Mouse (Mus musculus): ENCODE data around the gene Slc35f6. TPM values are rescaled to one million over a fixed set of nuclear protein-coding genes. Genes with fewer than 3 reads are reported as not detected.

Slc35f6 gene
- polyA plus RNA-seq, 2 experiments: 10.1 to 10.2 TPM

GRCm38 (mm10) chr5:30638041-30638440, 9.7 kb upstream of the Slc35f6 start:
- Histone ChIP-seq H3K27me3 (ENCODE audit: control insufficient read depth, insufficient read depth, low read length) (no peaks in the 10 kb centered on the region), H3K27ac (no peak overlapping the region), H3K36me3 (replicated peaks; ENCODE audit: control insufficient read depth, insufficient read depth, low read depth) (no peaks in the 10 kb centered on the region), H3K4me2 (ENCODE audit: low read depth) (no peak overlapping the region), H3K9me3 (ENCODE audit: control insufficient read depth, low read length) (no peaks in the 10 kb centered on the region), H3K4me3 (ENCODE audit: insufficient read depth in 1 of 2, low read depth in 2 of 2, low read length in 2 of 2) (no peak overlapping the region), H3K9ac (replicated peaks) (no peak overlapping the region), H3K4me1 (replicated peaks; ENCODE audit: control insufficient read depth in 2 of 2, insufficient read depth in 2 of 2, low read length in 1 of 2) (no peaks in the 10 kb centered on the region; a peak in 1 of 4 replicates)
- DNase-seq (ENCODE audit: low read depth in 3 of 3, low spot score in 3 of 3) (peak; percentile 12 to 34 (median 33)), ATAC-seq (ENCODE audit: insufficient read depth) (no peak)
- peak; percentile 93 for TF ChIP-seq CTCF (IDR thresholded peaks at IDR 0.05; ENCODE audit: low read depth)
- TF ChIP-seq EP300 (IDR thresholded peaks at IDR 0.05; ENCODE audit: low read depth): no peak
- 3% methylated on average over 6 of the region's 6 CpGs for WGBS (ENCODE audit: insufficient replicate concordance)

DNA sequence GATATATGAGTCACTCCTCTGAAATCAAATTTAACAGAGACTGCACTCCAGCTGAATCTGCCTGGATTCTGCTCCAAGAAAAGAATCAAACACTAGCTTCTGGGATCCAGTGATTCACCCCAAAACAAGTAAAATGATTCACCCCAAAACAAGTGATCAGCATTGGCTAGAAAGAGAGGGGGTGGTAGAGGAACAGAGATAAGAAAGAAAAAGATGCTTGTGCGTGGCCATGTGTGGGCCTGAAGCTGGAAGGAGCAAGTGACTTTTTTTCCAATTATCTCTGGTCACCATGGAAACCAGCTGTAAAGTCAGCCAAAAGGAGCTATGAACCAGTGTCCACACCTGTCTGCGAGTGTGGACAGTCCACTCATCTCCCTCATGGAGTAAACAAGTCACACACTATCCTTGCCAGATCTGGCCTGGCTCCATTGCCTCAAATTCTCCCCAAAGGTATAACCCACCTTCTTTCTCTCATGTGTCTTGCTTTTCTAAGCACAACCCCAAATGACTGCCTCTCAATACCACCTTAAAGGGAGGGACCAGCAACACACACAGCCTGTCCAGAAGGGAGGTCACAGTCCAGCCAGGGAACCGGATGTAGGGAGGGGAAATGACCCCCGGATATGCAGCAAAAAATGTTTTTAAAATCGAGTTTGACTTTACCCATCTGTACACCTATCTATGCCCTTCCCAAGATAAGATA, 4.1 kb upstream of the Slc35f6 start:
- peaks cover 3 to 11% of the 10 kb centered on the region in 2 experiments for H3K4me1 ChIP-seq (replicated peaks; ENCODE audit: control insufficient read depth in 2 of 2, insufficient read depth in 2 of 2, low read length in 1 of 2)
- H3K27ac ChIP-seq: no peak overlapping the region
- TF ChIP-seq EP300 (IDR thresholded peaks at IDR 0.05; ENCODE audit: low read depth) (no peak), CTCF (IDR thresholded peaks at IDR 0.05; ENCODE audit: low read depth) (no peak)
- DNase-seq (ENCODE audit: low read depth in 3 of 3, low spot score in 3 of 3) (no peak), ATAC-seq (ENCODE audit: insufficient read depth) (no peak)
- no peaks in the 10 kb centered on the region for H3K27me3 ChIP-seq (ENCODE audit: control insufficient read depth, insufficient read depth, low read length)
- WGBS (ENCODE audit: insufficient replicate concordance): 40% methylated on average over 5 of the region's 5 CpGs
- H3K4me3 ChIP-seq (ENCODE audit: insufficient read depth in 1 of 2, low read depth in 2 of 2, low read length in 2 of 2): no peak overlapping the region
- no peak overlapping the region for H3K4me2 ChIP-seq (ENCODE audit: low read depth)
- no peaks in the 10 kb centered on the region for H3K9me3 ChIP-seq (ENCODE audit: control insufficient read depth, low read length)
- H3K36me3 ChIP-seq (replicated peaks; ENCODE audit: control insufficient read depth, insufficient read depth, low read depth): no peaks in the 10 kb centered on the region
- no peak overlapping the region for H3K9ac ChIP-seq (replicated peaks)

DNA sequence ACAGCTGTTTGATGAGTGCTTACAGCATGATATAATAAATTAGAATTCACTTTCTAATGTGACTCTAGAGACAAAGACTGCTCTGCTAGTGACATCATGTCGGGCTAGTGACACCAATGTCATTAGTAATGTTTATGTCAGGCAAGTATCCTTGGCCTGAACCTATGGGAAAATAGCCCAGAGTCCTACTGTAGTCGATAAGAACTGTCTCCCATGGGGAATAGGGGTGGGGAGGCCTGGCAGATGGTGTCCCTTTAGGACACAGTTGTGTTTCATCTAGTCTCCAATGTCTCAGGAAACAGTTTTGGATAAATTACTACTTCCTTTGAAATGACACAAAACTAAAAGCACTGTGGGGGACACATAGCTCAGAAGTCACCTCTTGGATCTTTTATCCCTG, 1.7 kb upstream of the Slc35f6 start:
- H3K27ac ChIP-seq: no peak overlapping the region
- H3K36me3 ChIP-seq (replicated peaks; ENCODE audit: control insufficient read depth, insufficient read depth, low read depth): no peaks in the 10 kb centered on the region
- H3K9ac ChIP-seq (replicated peaks): no peak overlapping the region
- DNase-seq (ENCODE audit: low read depth in 3 of 3, low spot score in 3 of 3): no peak
- no peak for ATAC-seq (ENCODE audit: insufficient read depth)
- no peaks in the 10 kb centered on the region for H3K9me3 ChIP-seq (ENCODE audit: control insufficient read depth, low read length)
- no peak overlapping the region for H3K4me2 ChIP-seq (ENCODE audit: low read depth)
- H3K27me3 ChIP-seq (ENCODE audit: control insufficient read depth, insufficient read depth, low read length): no peaks in the 10 kb centered on the region
- TF ChIP-seq EP300 (IDR thresholded peaks at IDR 0.05; ENCODE audit: low read depth) (no peak), CTCF (IDR thresholded peaks at IDR 0.05; ENCODE audit: low read depth) (no peak)
- WGBS (ENCODE audit: insufficient replicate concordance): 51% methylated on average over 2 of the region's 2 CpGs
- H3K4me1 ChIP-seq (replicated peaks; ENCODE audit: control insufficient read depth in 2 of 2, insufficient read depth in 2 of 2, low read length in 1 of 2): peaks cover 7 to 22% of the 10 kb centered on the region in 2 experiments
- H3K4me3 ChIP-seq (ENCODE audit: insufficient read depth in 1 of 2, low read depth in 2 of 2, low read length in 2 of 2): no peak overlapping the region

- ATAC-seq (ENCODE audit: insufficient read depth) (no peak), DNase-seq (ENCODE audit: low read depth in 3 of 3, low spot score in 3 of 3) (no peak)
- H3K27ac ChIP-seq: no peak overlapping the region
- H3K4me1 ChIP-seq (replicated peaks; ENCODE audit: control insufficient read depth in 2 of 2, insufficient read depth in 2 of 2, low read length in 1 of 2): peaks cover 7 to 22% of the 10 kb centered on the region in 2 experiments
- H3K4me3 ChIP-seq (ENCODE audit: insufficient read depth in 1 of 2, low read depth in 2 of 2, low read length in 2 of 2): peak overlapping the region; percentile 89 to 97
- TF ChIP-seq EP300 (IDR thresholded peaks at IDR 0.05; ENCODE audit: low read depth) (no peak), CTCF (IDR thresholded peaks at IDR 0.05; ENCODE audit: low read depth) (no peak)
- peak overlapping the region; percentile 70 for H3K4me2 ChIP-seq (ENCODE audit: low read depth)
- H3K27me3 ChIP-seq (ENCODE audit: control insufficient read depth, insufficient read depth, low read length): no peaks in the 10 kb centered on the region
- peak overlapping the region; percentile 42 for H3K9ac ChIP-seq (replicated peaks)
- no peaks in the 10 kb centered on the region for H3K9me3 ChIP-seq (ENCODE audit: control insufficient read depth, low read length)
- 22% methylated on average over 9 of the region's 9 CpGs for WGBS (ENCODE audit: insufficient replicate concordance)
- H3K36me3 ChIP-seq (replicated peaks; ENCODE audit: control insufficient read depth, insufficient read depth, low read depth): no peaks in the 10 kb centered on the region
Observed at GRCm38 (mm10) chr5:30647396-30647795, 337 bp upstream of the Slc35f6 start.

- no peak overlapping the region for H3K27ac ChIP-seq
- H3K9me3 ChIP-seq (ENCODE audit: control insufficient read depth, low read length): no peaks in the 10 kb centered on the region
- no peak for DNase-seq (ENCODE audit: low read depth in 3 of 3, low spot score in 3 of 3)
- H3K36me3 ChIP-seq (replicated peaks; ENCODE audit: control insufficient read depth, insufficient read depth, low read depth): no peaks in the 10 kb centered on the region; the same call in 1 of the 2 replicates
- H3K9ac ChIP-seq (replicated peaks): no peak overlapping the region
- H3K4me1 ChIP-seq (replicated peaks; ENCODE audit: control insufficient read depth in 2 of 2, insufficient read depth in 2 of 2, low read length in 1 of 2): peaks cover 7 to 17% of the 10 kb centered on the region in 2 experiments
- no peak for ATAC-seq (ENCODE audit: insufficient read depth)
- H3K27me3 ChIP-seq (ENCODE audit: control insufficient read depth, insufficient read depth, low read length): no peaks in the 10 kb centered on the region
- TF ChIP-seq EP300 (IDR thresholded peaks at IDR 0.05; ENCODE audit: low read depth) (no peak), CTCF (IDR thresholded peaks at IDR 0.05; ENCODE audit: low read depth) (no peak)
- H3K4me2 ChIP-seq (ENCODE audit: low read depth): no peak overlapping the region
- no peak overlapping the region for H3K4me3 ChIP-seq (ENCODE audit: insufficient read depth in 1 of 2, low read depth in 2 of 2, low read length in 2 of 2)
- 52% methylated on average over 4 of the region's 4 CpGs for WGBS (ENCODE audit: insufficient replicate concordance)
Observed at GRCm38 (mm10) chr5:30649558-30649957, 1.8 kb downstream of the Slc35f6 start.

Data from liver, embryonic 14.5 days (tissue).